Mouse (Mus musculus): ENCODE measurements around the gene Men1.

DNA sequence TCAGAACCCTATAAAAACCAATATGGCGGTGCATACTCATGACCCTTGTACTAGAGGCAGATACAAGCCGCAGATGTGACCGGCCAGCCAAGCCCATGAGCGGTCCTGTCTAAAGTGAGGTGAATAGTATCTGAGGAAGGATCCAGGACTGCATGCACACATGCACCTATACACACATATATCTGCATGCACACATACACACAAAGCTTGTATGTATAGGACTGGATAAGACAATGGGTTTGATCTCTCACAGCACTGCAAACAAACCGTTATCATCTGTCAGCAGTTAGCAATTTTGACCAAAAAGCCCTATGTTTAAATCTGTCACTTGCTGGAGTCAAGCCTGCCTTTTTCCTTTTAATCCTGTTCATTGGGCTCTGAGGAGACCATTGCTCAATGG lies 32.7 kb upstream of the Men1 start:
- TF ChIP-seq USF1 (IDR thresholded peaks at IDR 0.05; ENCODE audit: low read depth) (no peak), CTCF (IDR thresholded peaks at IDR 0.05; ENCODE audit: control insufficient read depth, insufficient read depth, insufficient read length) (no peak), MAX (IDR thresholded peaks at IDR 0.05) (no peak)
